Mouse (Mus musculus) cerebellum, adult 2 months (tissue): ENCODE measurements around the gene Ablim2.

Experiments used
- CTCF ChIP-seq: fragments of 200-500 bp; IDR thresholded peaks from 2 replicates; pipeline ENCODE4 v1.5.1; 2011; ENCODE audit warnings: low read depth, mild to moderate bottlenecking, control low read depth, low read length, moderate library complexity, borderline replicate concordance; ENCODE audit not compliant: insufficient read depth
- POLR2A ChIP-seq: fragments of 200-500 bp; IDR thresholded peaks from 2 replicates; pipeline ENCODE4 v1.6.1; 2011; ENCODE audit warnings: low read length, control low read depth, borderline replicate concordance; ENCODE audit not compliant: insufficient read depth

- TF ChIP-seq POLR2A: no peak
- no peak for TF ChIP-seq CTCF
These were observed 138.9 kb downstream of the Ablim2 start for GRCm38 (mm10) chr5:35896556-35896955.
